Comparison of ENCODE assay signal across 19 mouse cellular contexts in the genomic region with DNA sequence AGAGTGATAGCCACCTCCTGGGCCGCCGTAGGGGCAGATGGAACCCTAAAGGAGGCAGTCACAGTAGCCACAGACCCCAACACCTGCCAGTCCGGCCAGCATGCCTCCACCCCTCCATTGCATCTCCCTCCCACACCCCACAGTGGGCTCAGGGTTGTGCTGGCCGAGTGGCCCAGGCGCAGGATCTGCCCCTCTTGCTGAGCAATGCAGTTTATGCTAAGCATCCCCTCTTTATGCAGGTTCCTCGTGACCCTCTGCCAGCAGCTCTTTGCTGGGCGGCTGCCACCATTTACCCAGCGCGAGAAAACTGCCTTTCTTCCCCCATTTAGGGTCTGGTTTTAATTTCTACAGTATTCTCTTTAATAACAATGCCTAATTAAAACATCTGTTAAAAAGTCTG.
"Had no signal": no experiment of that assay in that cellular context is flagged by ENCODE, and none has a peak within 500 bp of the region (broad histone marks: within the 10 kb centered on the region; RNA-seq: fewer than 3 reads in every experiment).

No protein-coding gene starts in this region.

- DNase-seq: kidney, adult 2 months; kidney, postnatal 25 days; layer of hippocampus, adult 9-11 months; liver; lung, adult 18-20 months; lung, postnatal 10 days; lung, postnatal 36 days; right cerebral cortex, postnatal 25 days; thymus, adult 18-20 months; thymus, postnatal 36 days had no signal

- H3K4me2 ChIP-seq: limb, embryonic 13.5 days; liver, embryonic 12.5 days; liver, embryonic 15.5 days; lung, embryonic 15.5 days had no signal

- H3K36me3 ChIP-seq: limb, embryonic 10.5 days; limb, embryonic 13.5 days; liver, embryonic 12.5 days; liver, embryonic 15.5 days; lung, embryonic 15.5 days; midbrain, embryonic 10.5 days had no signal

- H3K9ac ChIP-seq: limb, embryonic 13.5 days; liver, embryonic 12.5 days; liver, embryonic 15.5 days; lung, embryonic 15.5 days had no signal

- H3K27me3 ChIP-seq: lung, embryonic 15.5 days had no signal

- ATAC-seq: liver, embryonic 12.5 days had no signal

- H3K9me3 ChIP-seq: limb, embryonic 10.5 days; limb, embryonic 13.5 days; liver, embryonic 12.5 days; liver, embryonic 15.5 days; lung, embryonic 15.5 days; megakaryocyte, embryonic 14.5 days; midbrain, embryonic 10.5 days had no signal

- H3K4me1 ChIP-seq: liver, embryonic 12.5 days; liver, embryonic 15.5 days; lung, embryonic 15.5 days; midbrain, embryonic 10.5 days had no signal

- H3K4me3 ChIP-seq: layer of hippocampus, adult 2 months; limb, embryonic 10.5 days; limb, embryonic 13.5 days; liver, embryonic 12.5 days; liver, embryonic 15.5 days; lung, embryonic 15.5 days; megakaryocyte, embryonic 14.5 days; midbrain, embryonic 10.5 days had no signal

- H3K27ac ChIP-seq: kidney, postnatal 0 days; layer of hippocampus, adult 2 months; limb, embryonic 10.5 days; limb, embryonic 13.5 days; liver, embryonic 12.5 days; liver, embryonic 15.5 days; lung, embryonic 15.5 days; midbrain, embryonic 10.5 days had no signal
